In the genomic region with DNA sequence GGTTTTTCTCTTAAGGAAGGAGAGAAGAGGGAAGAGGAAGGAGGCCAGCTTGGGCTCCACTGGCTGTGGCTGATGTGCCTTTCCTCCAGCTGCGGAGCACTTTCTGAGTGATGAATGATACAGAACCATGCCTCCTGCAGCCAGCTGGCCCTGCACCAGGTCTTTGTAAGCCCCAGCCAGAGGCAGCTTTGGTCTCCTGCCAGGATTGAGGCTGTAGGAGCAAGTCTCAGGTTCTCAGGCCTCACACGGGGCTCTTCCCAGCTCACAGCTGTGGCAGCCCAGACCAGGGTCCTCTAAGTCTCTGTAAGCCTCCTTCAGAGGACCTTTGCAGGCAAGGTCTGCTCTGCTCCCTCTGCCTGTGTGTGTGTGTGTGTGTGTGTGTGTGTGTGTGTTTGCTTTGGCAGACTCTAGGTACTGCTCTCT, we compare ENCODE assay signal across 8 mouse cellular contexts.
DNase-seq lines count a peak whose midpoint lies in the region; ATAC-seq and TF ChIP-seq lines count a peak whose summit lies in the region.

No protein-coding gene starts in this region.

- no peaks in the 10 kb centered on the region for H3K36me3 ChIP-seq in embryonic facial prominence, embryonic 12.5 days
- H3K36me3 ChIP-seq in limb, embryonic 10.5 days, result no peaks in the 10 kb centered on the region
- H3K36me3 ChIP-seq in midbrain, embryonic 13.5 days, result no peaks in the 10 kb centered on the region
- H3K36me3 ChIP-seq in stomach, postnatal 0 days (ENCODE audit: control insufficient read depth, insufficient read depth, low read length), result no peaks in the 10 kb centered on the region

- H3K27ac ChIP-seq in embryonic facial prominence, embryonic 12.5 days, result peak overlapping the region; percentile 74; the same call in 1 of the 2 replicates
- peak overlapping the region; percentile 71 for H3K27ac ChIP-seq in limb, embryonic 10.5 days
- H3K27ac ChIP-seq in midbrain, embryonic 13.5 days, result no peak overlapping the region
- peak overlapping the region; percentile 69 for H3K27ac ChIP-seq in stomach, postnatal 0 days (replicated peaks)

- H3K9ac ChIP-seq in embryonic facial prominence, embryonic 12.5 days, result no peak overlapping the region
- no peak overlapping the region for H3K9ac ChIP-seq in midbrain, embryonic 13.5 days (replicated peaks)
- no peak overlapping the region for H3K9ac ChIP-seq in stomach, postnatal 0 days (ENCODE audit: low read length)

- WGBS in embryonic facial prominence, embryonic 12.5 days, result 12% methylated on average over 2 of the region's 2 CpGs
- 13% methylated on average over 2 of the region's 2 CpGs for WGBS in limb, embryonic 10.5 days
- WGBS in midbrain, embryonic 13.5 days, result 26% methylated on average over 2 of the region's 2 CpGs
- 3% methylated on average over 2 of the region's 2 CpGs for WGBS in stomach, postnatal 0 days

- peak; percentile 92 for ATAC-seq in embryonic facial prominence, embryonic 12.5 days (ENCODE audit: insufficient number of reproducible peaks, insufficient read depth, low FRiP score, low TSS enrichment)
- peak; percentile 79 for ATAC-seq in midbrain, embryonic 13.5 days
- peak; percentile 75 for ATAC-seq in stomach, postnatal 0 days (ENCODE audit: low FRiP score, low TSS enrichment)
- ATAC-seq in inflammation-experienced regulatory T-cells, adult 6 months, result no peak

- no peak overlapping the region for H3K4me3 ChIP-seq in embryonic facial prominence, embryonic 12.5 days
- H3K4me3 ChIP-seq in limb, embryonic 10.5 days, result no peak overlapping the region
- no peak overlapping the region for H3K4me3 ChIP-seq in midbrain, embryonic 13.5 days (replicated peaks)
- H3K4me3 ChIP-seq in stomach, postnatal 0 days (ENCODE audit: low read depth, low read length), result no peak overlapping the region

- H3K27me3 ChIP-seq in embryonic facial prominence, embryonic 12.5 days, result no peaks in the 10 kb centered on the region
- H3K27me3 ChIP-seq in limb, embryonic 10.5 days (ENCODE audit: low read depth, poor library complexity, severe bottlenecking), result no peaks in the 10 kb centered on the region
- H3K27me3 ChIP-seq in midbrain, embryonic 13.5 days, result 0 out of 2 replicates have a peak, but pooled peaks cover 5% of the 10 kb centered on the region
- no peaks in the 10 kb centered on the region for H3K27me3 ChIP-seq in stomach, postnatal 0 days (ENCODE audit: control insufficient read depth, insufficient read depth, low read length)

- no peak for TF ChIP-seq EP300 in stomach, postnatal 0 days (optimal IDR thresholded peaks at IDR 0.05)

- H3K9me3 ChIP-seq in embryonic facial prominence, embryonic 12.5 days, result no peaks in the 10 kb centered on the region
- no peaks in the 10 kb centered on the region for H3K9me3 ChIP-seq in limb, embryonic 10.5 days (replicated peaks)
- H3K9me3 ChIP-seq in midbrain, embryonic 13.5 days, result no peaks in the 10 kb centered on the region
- H3K9me3 ChIP-seq in stomach, postnatal 0 days (ENCODE audit: control insufficient read depth, low read length), result no peaks in the 10 kb centered on the region

- peaks cover 29% of the 10 kb centered on the region for H3K4me1 ChIP-seq in embryonic facial prominence, embryonic 12.5 days
- H3K4me1 ChIP-seq in limb, embryonic 10.5 days, result peaks cover 29% of the 10 kb centered on the region
- peaks cover 22% of the 10 kb centered on the region for H3K4me1 ChIP-seq in midbrain, embryonic 13.5 days (replicated peaks)
- H3K4me1 ChIP-seq in stomach, postnatal 0 days (replicated peaks; ENCODE audit: control insufficient read depth, insufficient read depth), result peaks cover 9% of the 10 kb centered on the region; the same call in 1 of the 2 replicates

- H3K4me2 ChIP-seq in embryonic facial prominence, embryonic 12.5 days (replicated peaks), result no peak overlapping the region
- H3K4me2 ChIP-seq in midbrain, embryonic 13.5 days (replicated peaks), result no peak overlapping the region
- H3K4me2 ChIP-seq in stomach, postnatal 0 days (replicated peaks; ENCODE audit: low read depth), result no peak overlapping the region

- DNase-seq in adrenal gland, adult 8-10 months, result peak; percentile 91
- DNase-seq in heart, adult 18-20 months, result peak; percentile 92
- peak; percentile 86 for DNase-seq in kidney, adult 18-20 months
- peak; percentile 47 for DNase-seq in limb, embryonic 10.5 days (ENCODE audit: low spot score)
- peak; percentile 77 for DNase-seq in stomach, postnatal 0 days (ENCODE audit: low spot score)

- no peak for TF ChIP-seq CTCF in stomach, postnatal 0 days (IDR thresholded peaks at IDR 0.05; ENCODE audit: low read depth)
